Mouse (Mus musculus) thymus, postnatal 36 days (tissue): ENCODE results near the gene Eif1.
"Not testable (repeated sequence)": the region's sequence is repeated elsewhere in the genome, so short reads cannot be mapped to it uniquely, and the experiment has no call there.

Source experiments
- DNase-seq, 2 experiments: peaks; one replicate each; pipeline ENCODE4 v3.0.0; 2022; ENCODE audit warnings: mixed read lengths in 2 of 2

Eif1 gene

GRCm38 (mm10) chr11:100355151-100355951 lies 35.7 kb downstream of the Eif1 start:
- DNase-seq = peak; percentile 71 to 79

GRCm38 (mm10) chr11:100355972-100356818 lies 36.5 kb downstream of the Eif1 start, which contains the start of gene Hap1:
TSS of gene Hap1 (minus strand) at chr11:100356128.
- DNase-seq = peak; percentile 55 to 60

GRCm38 (mm10) chr11:100356819-100357211 lies 37.1 kb downstream of the Eif1 start:
- DNase-seq = no peak

GRCm38 (mm10) chr11:100357408-100357807 lies 37.7 kb downstream of the Eif1 start:
- DNase-seq = no peak

GRCm38 (mm10) chr11:100360175-100360574 lies 40.5 kb downstream of the Eif1 start:
- DNase-seq = no peak

GRCm38 (mm10) chr11:100361059-100361458 lies 41.4 kb downstream of the Eif1 start:
- not testable (repeated sequence) for DNase-seq

DNA sequence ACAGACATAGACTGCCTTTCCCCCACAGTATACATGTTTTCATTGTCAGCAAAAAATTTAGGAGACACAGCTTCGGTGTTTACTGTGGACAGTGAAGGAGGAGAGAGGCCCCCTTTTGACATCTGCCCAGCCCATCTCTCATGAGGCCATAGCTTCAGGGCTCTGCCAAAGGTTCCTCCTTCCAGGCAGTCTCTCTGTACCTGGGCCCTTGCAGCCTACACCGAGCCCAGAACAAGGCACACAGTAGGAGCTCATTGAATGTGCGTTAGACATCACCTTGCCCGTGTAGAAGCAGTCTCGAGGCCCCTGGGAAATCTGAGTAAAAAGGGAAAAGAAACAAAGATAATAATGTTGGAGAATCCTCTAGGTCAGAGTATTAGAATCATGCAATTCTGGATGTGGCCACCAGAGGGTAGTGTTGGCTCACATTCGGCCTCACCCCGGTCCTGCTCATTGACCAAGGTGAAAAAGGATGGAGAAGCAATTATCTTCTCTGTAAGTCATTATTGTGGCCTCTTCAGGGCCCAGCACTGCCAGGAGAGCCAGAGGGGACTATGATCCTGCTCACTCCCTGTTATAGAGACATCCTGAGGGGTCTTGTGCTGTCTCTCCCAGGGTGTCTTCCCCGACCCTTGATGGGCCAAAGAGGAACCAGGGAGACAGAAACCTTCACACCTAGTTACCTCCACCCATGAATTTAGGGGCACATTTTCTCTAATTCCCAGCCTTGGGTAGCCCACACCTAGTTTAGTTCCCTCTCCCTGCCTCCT lies 42.7 kb downstream of the Eif1 start:
- DNase-seq = peak; percentile 65 to 74

GRCm38 (mm10) chr11:100362979-100363562 lies 43.4 kb downstream of the Eif1 start:
- DNase-seq = peak; percentile 69 to 74

DNA sequence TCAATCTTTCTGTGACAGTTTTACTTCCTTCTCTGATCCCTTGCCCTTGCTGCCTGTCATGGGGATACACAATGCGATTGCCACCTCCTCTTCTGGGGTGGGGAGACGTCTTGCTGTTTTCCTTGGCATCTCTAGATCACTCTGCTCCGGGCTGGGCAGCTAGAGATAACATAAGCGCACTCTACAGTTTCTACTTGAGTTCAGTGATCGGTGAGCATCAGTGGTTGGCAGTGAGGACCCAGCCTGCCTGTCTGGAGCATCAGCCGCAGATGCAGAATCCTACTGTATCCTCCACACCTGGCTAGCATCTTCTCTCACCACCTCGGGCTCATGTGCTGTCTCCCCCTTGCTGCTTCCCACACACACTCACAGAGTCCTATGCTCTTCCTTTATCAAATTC lies 49.5 kb downstream of the Eif1 start:
- DNase-seq = no peak

DNA sequence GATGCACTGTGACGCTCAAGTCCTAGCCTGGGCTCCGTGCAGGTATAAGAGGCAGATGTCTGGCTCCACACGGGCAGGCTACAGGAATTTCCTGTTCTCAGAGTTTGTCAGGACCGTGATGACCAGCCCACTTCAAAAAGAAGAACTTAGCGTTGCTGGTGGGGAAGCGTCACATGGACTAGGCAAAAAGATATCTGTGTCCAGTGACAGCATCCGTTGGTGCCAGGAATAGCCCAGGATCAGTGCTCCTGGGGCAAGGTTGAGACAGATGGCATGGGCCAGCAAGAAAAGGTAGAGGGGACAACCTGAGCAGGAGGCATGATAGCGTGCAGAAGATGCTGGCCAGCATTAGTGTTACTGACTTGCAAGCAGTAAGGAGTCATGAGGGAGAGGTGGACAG lies 50.1 kb downstream of the Eif1 start:
- no peak for DNase-seq
